Mouse (Mus musculus) limb, embryonic 11.5 days (tissue): Measurements from ENCODE around the gene Mcee. TPM values are rescaled to one million over a fixed set of nuclear protein-coding genes. Genes with fewer than 3 reads are reported as not detected.

Experiments used
- polyA plus RNA-seq: library from polyadenylated mRNA; unstranded; fragments of >200 nt; fragmentation: Nextera tagmentation; extraction: Ambion mirVana; gene quantifications from 2 replicates; pipeline ENCODE4 v1.2.1, GENCODE M21; 2014

Gene Mcee
- polyA plus RNA-seq, 1 experiment from 2014 or later, result 50.1 TPM

Other genes starting within 250 kb of the Mcee start
- gene Trpm1, start 238.8 kb upstream of the Mcee start, polyA plus RNA-seq, result 1.7 TPM in 2 replicates
- 11.8 and 12.0 TPM in 2 replicates for gene Mtmr10, start 105.0 kb upstream of the Mcee start, polyA plus RNA-seq
- 7.6 and 8.7 TPM in 2 replicates for gene Fan1, start 18.5 kb upstream of the Mcee start, polyA plus RNA-seq
- 55.1 and 61.8 TPM in 2 replicates for gene Mphosph10, start 339 bp upstream of the Mcee start, polyA plus RNA-seq
- 6.1 and 6.3 TPM in 2 replicates for gene Apba2, start 109.1 kb downstream of the Mcee start, polyA plus RNA-seq